Mouse (Mus musculus): ENCODE measurements around the gene Mrgpra1. TPM values are rescaled to one million over a fixed set of nuclear protein-coding genes. Genes with fewer than 3 reads are reported as not detected.

Gene Mrgpra1
- polyA plus RNA-seq (2012; rRNA removed; ENCODE audit: low replicate concordance), result not detected in 2 replicates

DNA sequence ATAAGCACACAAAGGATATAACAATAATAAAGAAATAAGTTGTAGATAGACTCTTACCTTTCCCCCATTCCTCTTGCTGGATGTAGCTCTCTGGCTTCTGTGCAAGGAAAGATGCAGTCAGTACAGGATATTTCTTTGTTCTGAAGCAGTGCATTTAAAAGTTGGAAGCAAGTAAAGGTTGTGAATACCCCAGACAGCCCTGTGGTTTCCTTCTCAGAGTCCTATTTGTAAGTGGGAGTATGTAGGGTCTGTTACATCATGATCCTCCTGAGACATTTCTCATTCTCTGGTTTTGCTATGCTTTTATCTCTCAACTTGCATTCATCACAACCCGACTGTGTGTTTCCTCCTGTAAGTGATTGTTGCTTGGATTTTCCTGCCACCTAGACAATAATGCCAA is at the start of gene Mrgpra1:
Mrgpra1 (minus strand) TSS at position 101 of the 400 bp plus-strand sequence.

Other genes starting within 250 kb of the Mrgpra1 start
- 0.57 and 28.5 TPM in 2 replicates for gene Ptpn5, start 220.6 kb downstream of the Mrgpra1 start, polyA plus RNA-seq (2012; rRNA removed; ENCODE audit: low replicate concordance)
- gene Mrgpra6, start 149.3 kb downstream of the Mrgpra1 start, polyA plus RNA-seq (2012; rRNA removed; ENCODE audit: low replicate concordance), result not detected in 2 replicates
- not detected in 2 replicates for gene Mrgpra9, start 101.4 kb downstream of the Mrgpra1 start, polyA plus RNA-seq (2012; rRNA removed; ENCODE audit: low replicate concordance)
- 0.19 TPM in 1 of 2 replicates, not detected in the other for gene Mrgpra2a, start 97.9 kb upstream of the Mrgpra1 start, polyA plus RNA-seq (2012; rRNA removed; ENCODE audit: low replicate concordance)
- not detected in 2 replicates for gene Mrgpra2b, start 174.6 kb upstream of the Mrgpra1 start, polyA plus RNA-seq (2012; rRNA removed; ENCODE audit: low replicate concordance)
- gene Mrgpra3, start 247.1 kb upstream of the Mrgpra1 start, polyA plus RNA-seq (2012; rRNA removed; ENCODE audit: low replicate concordance), result not detected in 2 replicates